Mouse (Mus musculus): ENCODE results near the gene Gfm1.

DNA sequence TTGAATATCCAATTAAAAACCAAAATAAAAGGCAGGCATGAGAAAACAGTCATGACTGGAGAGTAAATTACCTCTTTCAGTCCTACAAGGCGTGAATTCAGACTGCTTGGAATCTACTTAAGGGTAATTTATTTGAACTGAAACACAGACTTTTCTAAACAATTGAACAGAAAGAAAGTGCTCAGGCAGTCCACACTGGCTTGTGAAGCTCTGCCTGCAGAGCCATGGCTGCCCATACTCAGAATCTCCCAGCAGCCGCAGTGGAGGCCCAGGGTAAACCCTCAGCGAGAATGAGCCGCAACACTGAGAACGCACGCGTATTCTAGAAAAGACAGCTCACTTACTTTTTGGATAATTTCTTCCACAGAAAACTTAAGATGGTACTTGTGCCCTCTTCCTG, 32.1 kb downstream of the Gfm1 start:
- TF ChIP-seq CTCF (IDR thresholded peaks at IDR 0.05; ENCODE audit: control insufficient read depth, insufficient read depth, low read length): no peak
- TF ChIP-seq POLR2A (IDR thresholded peaks at IDR 0.05; ENCODE audit: borderline replicate concordance, control insufficient read depth, low read depth, low read length): no peak

All from bone marrow, adult 2 months (tissue).